Mouse (Mus musculus): ENCODE measurements around the gene Ctnnd2. TPM values are rescaled to one million over a fixed set of nuclear protein-coding genes. Genes with fewer than 3 reads are reported as not detected.

Gene Ctnnd2
- polyA plus RNA-seq, 1 experiment from 2014 or later = 1.0 TPM

- no peak overlapping the region for H3K4me2 ChIP-seq (replicated peaks; ENCODE audit: low read depth)
- no peaks in the 10 kb centered on the region; the same call in 1 of the 2 replicates for H3K4me1 ChIP-seq (replicated peaks; ENCODE audit: control insufficient read depth, insufficient read depth, low read length)
- H3K4me3 ChIP-seq (ENCODE audit: low read depth, low read length) = no peak overlapping the region
- no peaks in the 10 kb centered on the region for H3K9me3 ChIP-seq (ENCODE audit: control insufficient read depth)
- H3K27ac ChIP-seq (ENCODE audit: low read depth, low read length) = no peak overlapping the region
- H3K27me3 ChIP-seq (replicated peaks; ENCODE audit: control insufficient read depth, insufficient read depth, low read length) = peaks cover 14% of the 10 kb centered on the region; the same call in 1 of the 2 replicates
- H3K36me3 ChIP-seq (ENCODE audit: control insufficient read depth, insufficient read depth) = no peaks in the 10 kb centered on the region
- TF ChIP-seq CTCF (IDR thresholded peaks at IDR 0.05; ENCODE audit: low read depth) = no peak
- ATAC-seq = no peak
- no peak overlapping the region for H3K9ac ChIP-seq (ENCODE audit: low read depth, low read length)
Observed at GRCm38 (mm10) chr15:30780977-30781376, 608.6 kb downstream of the Ctnnd2 start.

GRCm38 (mm10) chr15:30785706-30786320, 613.4 kb downstream of the Ctnnd2 start:
- Histone ChIP-seq H3K36me3 (ENCODE audit: control insufficient read depth, insufficient read depth) (no peaks in the 10 kb centered on the region), H3K4me3 (ENCODE audit: low read depth, low read length) (no peak overlapping the region), H3K9ac (ENCODE audit: low read depth, low read length) (no peak overlapping the region), H3K9me3 (ENCODE audit: control insufficient read depth) (no peaks in the 10 kb centered on the region), H3K4me2 (replicated peaks; ENCODE audit: low read depth) (no peak overlapping the region), H3K27me3 (replicated peaks; ENCODE audit: control insufficient read depth, insufficient read depth, low read length) (peaks cover 7% of the 10 kb centered on the region; the same call in 1 of the 2 replicates), H3K4me1 (replicated peaks; ENCODE audit: control insufficient read depth, insufficient read depth, low read length) (no peaks in the 10 kb centered on the region; the same call in 1 of the 2 replicates), H3K27ac (ENCODE audit: low read depth, low read length) (no peak overlapping the region)
- no peak for TF ChIP-seq CTCF (IDR thresholded peaks at IDR 0.05; ENCODE audit: low read depth)
- 83% methylated on average over 5 of the region's 5 CpGs for WGBS
- ATAC-seq = no peak

GRCm38 (mm10) chr15:30793260-30793659, 620.9 kb downstream of the Ctnnd2 start:
- no peak overlapping the region for H3K4me2 ChIP-seq (replicated peaks; ENCODE audit: low read depth)
- no peak for ATAC-seq
- no peak overlapping the region for H3K27ac ChIP-seq (ENCODE audit: low read depth, low read length)
- no peaks in the 10 kb centered on the region for H3K9me3 ChIP-seq (ENCODE audit: control insufficient read depth)
- no peak overlapping the region for H3K4me3 ChIP-seq (ENCODE audit: low read depth, low read length)
- WGBS = 72% methylated on average over 3 of the region's 3 CpGs
- H3K9ac ChIP-seq (ENCODE audit: low read depth, low read length) = no peak overlapping the region
- no peaks in the 10 kb centered on the region for H3K4me1 ChIP-seq (replicated peaks; ENCODE audit: control insufficient read depth, insufficient read depth, low read length)
- H3K36me3 ChIP-seq (ENCODE audit: control insufficient read depth, insufficient read depth) = no peaks in the 10 kb centered on the region
- no peak for TF ChIP-seq CTCF (IDR thresholded peaks at IDR 0.05; ENCODE audit: low read depth)
- no peaks in the 10 kb centered on the region for H3K27me3 ChIP-seq (replicated peaks; ENCODE audit: control insufficient read depth, insufficient read depth, low read length)

GRCm38 (mm10) chr15:30795723-30796122, 623.3 kb downstream of the Ctnnd2 start:
- Histone ChIP-seq H3K27me3 (replicated peaks; ENCODE audit: control insufficient read depth, insufficient read depth, low read length) (no peaks in the 10 kb centered on the region), H3K4me3 (ENCODE audit: low read depth, low read length) (no peak overlapping the region), H3K4me2 (replicated peaks; ENCODE audit: low read depth) (no peak overlapping the region), H3K9ac (ENCODE audit: low read depth, low read length) (no peak overlapping the region), H3K4me1 (replicated peaks; ENCODE audit: control insufficient read depth, insufficient read depth, low read length) (no peaks in the 10 kb centered on the region), H3K36me3 (ENCODE audit: control insufficient read depth, insufficient read depth) (no peaks in the 10 kb centered on the region), H3K27ac (ENCODE audit: low read depth, low read length) (no peak overlapping the region), H3K9me3 (ENCODE audit: control insufficient read depth) (no peaks in the 10 kb centered on the region)
- TF ChIP-seq CTCF (IDR thresholded peaks at IDR 0.05; ENCODE audit: low read depth) = no peak
- WGBS = 67% methylated on average over 3 of the region's 3 CpGs
- ATAC-seq = no peak

GRCm38 (mm10) chr15:30827424-30828263, 655.3 kb downstream of the Ctnnd2 start:
- no peaks in the 10 kb centered on the region for H3K9me3 ChIP-seq (ENCODE audit: control insufficient read depth)

GRCm38 (mm10) chr15:30857277-30858176, 685.1 kb downstream of the Ctnnd2 start:
- WGBS = 87% methylated on average over 17 of the region's 17 CpGs
- no peaks in the 10 kb centered on the region for H3K4me1 ChIP-seq (replicated peaks; ENCODE audit: control insufficient read depth, insufficient read depth, low read length)

More at GRCm38 (mm10) chr15:30827424-30828263, 655.3 kb downstream of the Ctnnd2 start:
- no peak overlapping the region for H3K27ac ChIP-seq (ENCODE audit: low read depth, low read length)
- no peak overlapping the region for H3K4me3 ChIP-seq (ENCODE audit: low read depth, low read length)
- ATAC-seq = no peak
- no peaks in the 10 kb centered on the region for H3K27me3 ChIP-seq (replicated peaks; ENCODE audit: control insufficient read depth, insufficient read depth, low read length)
- no peak overlapping the region for H3K9ac ChIP-seq (ENCODE audit: low read depth, low read length)
- 86% methylated on average over 17 of the region's 17 CpGs for WGBS
- no peak for TF ChIP-seq CTCF (IDR thresholded peaks at IDR 0.05; ENCODE audit: low read depth)
- no peaks in the 10 kb centered on the region for H3K36me3 ChIP-seq (ENCODE audit: control insufficient read depth, insufficient read depth)
- H3K4me2 ChIP-seq (replicated peaks; ENCODE audit: low read depth) = no peak overlapping the region
- H3K4me1 ChIP-seq (replicated peaks; ENCODE audit: control insufficient read depth, insufficient read depth, low read length) = no peaks in the 10 kb centered on the region

More at GRCm38 (mm10) chr15:30857277-30858176, 685.1 kb downstream of the Ctnnd2 start:
- no peak for TF ChIP-seq CTCF (IDR thresholded peaks at IDR 0.05; ENCODE audit: low read depth)
- no peak overlapping the region for H3K27ac ChIP-seq (ENCODE audit: low read depth, low read length)
- H3K9me3 ChIP-seq (ENCODE audit: control insufficient read depth) = no peaks in the 10 kb centered on the region
- H3K4me2 ChIP-seq (replicated peaks; ENCODE audit: low read depth) = no peak overlapping the region
- H3K4me3 ChIP-seq (ENCODE audit: low read depth, low read length) = no peak overlapping the region
- ATAC-seq = no peak
- H3K36me3 ChIP-seq (ENCODE audit: control insufficient read depth, insufficient read depth) = no peaks in the 10 kb centered on the region
- no peaks in the 10 kb centered on the region for H3K27me3 ChIP-seq (replicated peaks; ENCODE audit: control insufficient read depth, insufficient read depth, low read length)
- H3K9ac ChIP-seq (ENCODE audit: low read depth, low read length) = no peak overlapping the region

Measured in intestine, postnatal 0 days (tissue).